ENCODE assay signal across 15 mouse cellular contexts in the genomic region with DNA sequence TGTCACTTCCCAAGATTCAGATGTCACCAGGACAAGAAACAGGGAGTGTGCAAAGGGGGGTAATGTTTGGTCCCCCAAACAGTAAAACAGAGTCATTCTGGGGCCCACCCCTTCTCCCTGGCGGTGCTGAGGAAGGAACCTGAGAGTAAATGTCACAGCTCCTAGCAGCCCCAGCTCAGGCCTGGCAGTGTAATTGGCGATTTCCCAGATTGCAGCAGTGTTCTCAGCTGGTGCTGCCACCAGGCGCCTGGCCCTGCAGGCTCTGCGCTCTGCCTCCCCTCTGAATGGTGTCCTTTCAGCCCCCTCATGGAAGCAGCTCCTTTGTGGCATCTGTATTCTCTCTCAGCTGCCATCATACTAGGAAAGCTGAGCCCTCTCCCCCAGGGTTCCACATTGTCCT. TPM values are rescaled to one million over a fixed set of nuclear protein-coding genes. Genes with fewer than 3 reads are reported as not detected.
DNase-seq lines count a peak whose midpoint lies in the region; ATAC-seq lines count a peak whose summit lies in the region.
"Had no signal": no experiment of that assay in that cellular context is flagged by ENCODE, and none has a peak within 500 bp of the region (broad histone marks: within the 10 kb centered on the region; RNA-seq: fewer than 3 reads in every experiment).

No protein-coding gene starts in this region.

- H3K9ac ChIP-seq in forebrain, embryonic 11.5 days (ENCODE audit: low read length) = no peak overlapping the region; the same call in 1 of the 2 replicates
- 0 out of 2 replicates have a peak overlapping the region, but pooled peaks have one; percentile 16 for H3K9ac ChIP-seq in forebrain, embryonic 13.5 days
- H3K9ac ChIP-seq: embryonic facial prominence, embryonic 15.5 days; stomach, embryonic 15.5 days had no signal

- no peaks in the 10 kb centered on the region for H3K9me3 ChIP-seq in forebrain, embryonic 10.5 days
- no peaks in the 10 kb centered on the region for H3K9me3 ChIP-seq in forebrain, embryonic 11.5 days (ENCODE audit: control insufficient read depth, low read length)
- H3K9me3 ChIP-seq in forebrain, embryonic 13.5 days (replicated peaks) = no peaks in the 10 kb centered on the region
- H3K9me3 ChIP-seq in midbrain, embryonic 10.5 days (replicated peaks) = no peaks in the 10 kb centered on the region
- H3K9me3 ChIP-seq: embryonic facial prominence, embryonic 15.5 days; G1E; stomach, embryonic 15.5 days had no signal

- ATAC-seq in forebrain, embryonic 11.5 days (replicated peaks; ENCODE audit: low FRiP score) = no peak
- ATAC-seq in forebrain, embryonic 13.5 days = peak; percentile 65; the same call in 1 of the 2 replicates

- H3K4me2 ChIP-seq in forebrain, embryonic 11.5 days (ENCODE audit: low read depth, low read length, severe bottlenecking) = no peak overlapping the region
- H3K4me2 ChIP-seq in forebrain, embryonic 13.5 days = no peak overlapping the region
- H3K4me2 ChIP-seq: embryonic facial prominence, embryonic 15.5 days; stomach, embryonic 15.5 days had no signal

- 24% methylated on average over 4 of the region's 4 CpGs for WGBS in forebrain, embryonic 10.5 days
- 23% methylated on average over 4 of the region's 4 CpGs for WGBS in forebrain, embryonic 11.5 days
- WGBS in forebrain, embryonic 13.5 days = 10% methylated on average over 4 of the region's 4 CpGs
- WGBS in midbrain, embryonic 10.5 days = 43% methylated on average over 4 of the region's 4 CpGs

- no peak overlapping the region for H3K4me3 ChIP-seq in forebrain, embryonic 10.5 days
- no peak overlapping the region for H3K4me3 ChIP-seq in forebrain, embryonic 11.5 days (ENCODE audit: low read depth, low read length)
- no peak overlapping the region for H3K4me3 ChIP-seq in forebrain, embryonic 13.5 days
- H3K4me3 ChIP-seq in midbrain, embryonic 10.5 days = no peak overlapping the region
- H3K4me3 ChIP-seq: embryonic facial prominence, embryonic 15.5 days; myocyte; stomach, embryonic 15.5 days had no signal

- peaks cover 16% of the 10 kb centered on the region for H3K4me1 ChIP-seq in forebrain, embryonic 10.5 days
- peaks cover 4% of the 10 kb centered on the region; the same call in 1 of the 2 replicates for H3K4me1 ChIP-seq in forebrain, embryonic 11.5 days (replicated peaks; ENCODE audit: control insufficient read depth, insufficient read depth, low read length)
- peaks cover 16% of the 10 kb centered on the region for H3K4me1 ChIP-seq in forebrain, embryonic 13.5 days
- peaks cover 17% of the 10 kb centered on the region for H3K4me1 ChIP-seq in midbrain, embryonic 10.5 days
- H3K4me1 ChIP-seq: embryonic facial prominence, embryonic 15.5 days had no signal

- 0 out of 2 replicates have a peak, but pooled peaks cover 5% of the 10 kb centered on the region for H3K27me3 ChIP-seq in forebrain, embryonic 10.5 days (ENCODE audit: poor library complexity, severe bottlenecking)
- no peaks in the 10 kb centered on the region for H3K27me3 ChIP-seq in forebrain, embryonic 11.5 days (ENCODE audit: control insufficient read depth, insufficient read depth, low read length)
- no peaks in the 10 kb centered on the region for H3K27me3 ChIP-seq in forebrain, embryonic 13.5 days
- no peaks in the 10 kb centered on the region; the same call in 1 of the 2 replicates for H3K27me3 ChIP-seq in midbrain, embryonic 10.5 days (ENCODE audit: low read depth, poor library complexity, severe bottlenecking)
- H3K27me3 ChIP-seq: embryonic facial prominence, embryonic 15.5 days; stomach, embryonic 15.5 days had no signal

- no peak for DNase-seq in forebrain, embryonic 10.5 days (ENCODE audit: extremely low spot score, low spot score)
- DNase-seq in forebrain, embryonic 11.5 days (ENCODE audit: low spot score) = no peak
- peak; percentile 85 for DNase-seq in brain, adult 2 months (ENCODE audit: low read depth, low spot score)
- DNase-seq in midbrain, embryonic 10.5 days (ENCODE audit: low spot score) = no peak
- DNase-seq in kidney, postnatal 10 days = no peak
- no peak for DNase-seq in heart, adult 18-20 months
- DNase-seq in thymus, postnatal 36 days = no peak
- DNase-seq: kidney, adult 18-20 months; lung, postnatal 14 days; right cerebral cortex, postnatal 25 days had no signal

- 0 out of 2 replicates have a peak overlapping the region, but pooled peaks have one; percentile 31 for H3K27ac ChIP-seq in forebrain, embryonic 10.5 days
- no peak overlapping the region; the same call in 1 of the 2 replicates for H3K27ac ChIP-seq in forebrain, embryonic 11.5 days (ENCODE audit: low read depth, low read length)
- peak overlapping the region; percentile 76 for H3K27ac ChIP-seq in forebrain, embryonic 13.5 days
- 0 out of 2 replicates have a peak overlapping the region, but pooled peaks have one; percentile 6 for H3K27ac ChIP-seq in midbrain, embryonic 10.5 days (replicated peaks)
- H3K27ac ChIP-seq: embryonic facial prominence, embryonic 15.5 days; stomach, embryonic 15.5 days had no signal

- H3K36me3 ChIP-seq in forebrain, embryonic 10.5 days (replicated peaks) = no peaks in the 10 kb centered on the region
- no peaks in the 10 kb centered on the region for H3K36me3 ChIP-seq in forebrain, embryonic 11.5 days (ENCODE audit: control insufficient read depth, insufficient read depth, low read length)
- H3K36me3 ChIP-seq in forebrain, embryonic 13.5 days (ENCODE audit: poor library complexity, severe bottlenecking) = no peaks in the 10 kb centered on the region
- H3K36me3 ChIP-seq in midbrain, embryonic 10.5 days = no peaks in the 10 kb centered on the region
- H3K36me3 ChIP-seq: embryonic facial prominence, embryonic 15.5 days; G1E; stomach, embryonic 15.5 days had no signal

RNA-seq across cellular contexts. Expression of gene Ntng2, which starts 14.0 kb away (rescaled TPM):
- 0.86 and 1.3 TPM in 2 replicates for polyA plus RNA-seq in forebrain, embryonic 10.5 days (2016; fragmentation: Nextera tagmentation; extraction: Ambion mirVana)
- polyA plus RNA-seq in forebrain, embryonic 11.5 days (2014; fragmentation: Nextera tagmentation; extraction: Ambion mirVana) = 1.6 and 2.4 TPM in 2 replicates
- 6.2 and 8.4 TPM in 2 replicates for polyA plus RNA-seq in forebrain, embryonic 13.5 days (2015; fragmentation: Nextera tagmentation; extraction: Ambion mirVana)
- polyA plus RNA-seq in midbrain, embryonic 10.5 days (2016; fragmentation: Nextera tagmentation; extraction: Ambion mirVana) = 1.6 and 2.8 TPM in 2 replicates
- total RNA-seq in heart, adult 18-20 months (2021) = 10 to 100 TPM; 10.5 to 14.7 TPM
- polyA plus RNA-seq: G1E had no signal
